Mouse (Mus musculus) right cerebral cortex, postnatal 4 days (tissue): ENCODE measurements at regions not wholly inside any gene's neighbourhood (a gene's known extent, or its start where the extent isn't known, plus 50 kb on each side); places are given as distances from the start of the nearest gene placed in this dataset.
"Not testable (repeated sequence)": the region's sequence is repeated elsewhere in the genome, so short reads cannot be mapped to it uniquely, and the experiment has no call there.

Experiments
- DNase-seq: peaks from one replicate; pipeline ENCODE4 v3.0.0-alpha.2; 2022

- DNase-seq: no peak
Measured at GRCm38 (mm10) chr3:31508471-31508870, 198.3 kb upstream of the Slc7a14 start.

GRCm38 (mm10) chr3:31499201-31499968 lies 189.2 kb upstream of the Slc7a14 start:
- no peak for DNase-seq

GRCm38 (mm10) chr3:31495287-31495686 lies 185.1 kb upstream of the Slc7a14 start:
- DNase-seq: no peak

GRCm38 (mm10) chr3:31494706-31495105 lies 184.5 kb upstream of the Slc7a14 start:
- no peak for DNase-seq

- not testable (repeated sequence) for DNase-seq
Measured at GRCm38 (mm10) chr3:31491736-31492135, 181.6 kb upstream of the Slc7a14 start.

GRCm38 (mm10) chr3:31487596-31487995 lies 177.4 kb upstream of the Slc7a14 start:
- no peak for DNase-seq

GRCm38 (mm10) chr3:31481964-31482363 lies 171.8 kb upstream of the Slc7a14 start:
- no peak for DNase-seq

- DNase-seq: no peak
Measured at GRCm38 (mm10) chr3:31467882-31468281, 157.7 kb upstream of the Slc7a14 start.

- no peak for DNase-seq
Measured at GRCm38 (mm10) chr3:31464260-31464659, 154.1 kb upstream of the Slc7a14 start.

GRCm38 (mm10) chr3:31459456-31459855 lies 149.3 kb upstream of the Slc7a14 start:
- peak; percentile 64 for DNase-seq

GRCm38 (mm10) chr3:31457938-31458337 lies 147.8 kb upstream of the Slc7a14 start:
- no peak for DNase-seq

GRCm38 (mm10) chr3:31455031-31455430 lies 144.9 kb upstream of the Slc7a14 start:
- no peak for DNase-seq

- no peak for DNase-seq
Measured at GRCm38 (mm10) chr3:31444861-31445260, 134.7 kb upstream of the Slc7a14 start.

GRCm38 (mm10) chr3:31444311-31444710 lies 134.1 kb upstream of the Slc7a14 start:
- no peak for DNase-seq

GRCm38 (mm10) chr3:31443894-31444293 lies 133.7 kb upstream of the Slc7a14 start:
- no peak for DNase-seq

GRCm38 (mm10) chr3:31440282-31440681 lies 130.1 kb upstream of the Slc7a14 start:
- DNase-seq: no peak

- peak; percentile 32 for DNase-seq
Measured at GRCm38 (mm10) chr3:31437970-31438369, 127.8 kb upstream of the Slc7a14 start.

GRCm38 (mm10) chr3:31435204-31435963 lies 125.2 kb upstream of the Slc7a14 start:
- no peak for DNase-seq

GRCm38 (mm10) chr3:31433201-31433600 lies 123.0 kb upstream of the Slc7a14 start:
- peak; percentile 7 for DNase-seq

GRCm38 (mm10) chr3:31423517-31423916 lies 113.3 kb upstream of the Slc7a14 start:
- no peak for DNase-seq

- no peak for DNase-seq
Measured at GRCm38 (mm10) chr3:31408802-31409201, 98.6 kb upstream of the Slc7a14 start.

- DNase-seq: no peak
Measured at GRCm38 (mm10) chr3:31405880-31406279, 95.7 kb upstream of the Slc7a14 start.

GRCm38 (mm10) chr3:31399136-31399535 lies 89.0 kb upstream of the Slc7a14 start:
- DNase-seq: no peak

GRCm38 (mm10) chr3:31394533-31394932 lies 84.4 kb upstream of the Slc7a14 start:
- DNase-seq: no peak
